Mouse (Mus musculus): Measurements from ENCODE around the gene H2afv. TPM values are rescaled to one million over a fixed set of nuclear protein-coding genes. Genes with fewer than 3 reads are reported as not detected.
"Not testable (repeated sequence)": the region's sequence is repeated elsewhere in the genome, so short reads cannot be mapped to it uniquely, and the experiment has no call there.

H2afv gene
- polyA plus RNA-seq, 1 experiment, result 106 TPM

DNA sequence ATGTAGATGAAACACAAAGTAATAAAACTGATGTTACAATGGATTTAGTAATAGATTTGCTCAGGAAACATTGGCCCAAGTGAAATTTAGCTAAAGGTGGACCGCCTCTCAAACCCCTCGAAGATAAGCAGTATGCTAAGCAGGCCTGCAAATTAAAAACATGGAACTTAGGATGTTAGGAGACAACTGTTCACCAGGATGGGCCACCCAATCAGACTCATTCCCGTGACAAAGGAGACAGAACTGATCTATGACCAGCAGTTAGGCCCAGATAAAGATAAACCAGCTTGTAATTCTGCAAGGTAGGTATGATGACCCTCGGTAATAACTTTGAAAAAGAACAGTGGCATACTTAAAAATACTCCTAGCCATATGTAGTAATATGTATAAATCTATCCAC lies 1.1 kb downstream of the H2afv start:
- no peak overlapping the region for H3K27ac ChIP-seq (ENCODE audit: insufficient read depth, low read length)
- peaks cover 4% of the 10 kb centered on the region; the same call in 1 of the 2 replicates for H3K4me1 ChIP-seq (ENCODE audit: control insufficient read depth, insufficient read depth, low read length)
- 27% methylated on average over 4 of the region's 4 CpGs for WGBS
- no peaks in the 10 kb centered on the region for H3K27me3 ChIP-seq (ENCODE audit: control insufficient read depth, insufficient read depth, low read length)
- TF ChIP-seq POLR2A (IDR thresholded peaks at IDR 0.05; ENCODE audit: borderline replicate concordance, insufficient read depth, low read length), result no peak
- TF ChIP-seq CTCF (IDR thresholded peaks at IDR 0.05; ENCODE audit: borderline replicate concordance, insufficient read depth, low read depth, low read length), result no peak
- DNase-seq, result no peak
- H3K4me3 ChIP-seq (replicated peaks; ENCODE audit: insufficient read depth, low read depth, low read length), result peak overlapping the region; percentile 95

DNA sequence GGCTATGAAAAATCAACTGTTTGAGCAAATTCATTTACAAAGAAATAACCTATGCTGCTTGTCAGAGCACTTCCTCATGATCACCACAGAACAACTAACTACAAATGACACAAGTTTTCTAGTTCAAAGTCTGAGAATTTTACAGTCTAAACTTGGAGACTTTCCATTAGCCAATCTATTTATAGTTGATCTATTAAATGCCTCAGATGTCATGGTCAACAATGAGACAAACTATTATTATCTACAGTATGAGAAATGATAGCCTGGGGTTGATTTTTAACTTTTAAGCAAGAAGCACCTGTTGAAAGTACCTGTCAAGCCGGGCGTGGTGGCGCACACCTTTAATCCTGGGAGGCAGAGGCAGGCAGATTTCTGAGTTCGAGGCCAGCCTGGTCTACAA lies 1.7 kb downstream of the H2afv start:
- Histone ChIP-seq H3K27ac (ENCODE audit: insufficient read depth, low read length) (no peak overlapping the region), H3K27me3 (ENCODE audit: control insufficient read depth, insufficient read depth, low read length) (no peaks in the 10 kb centered on the region), H3K4me3 (replicated peaks; ENCODE audit: insufficient read depth, low read depth, low read length) (no peak overlapping the region), H3K4me1 (ENCODE audit: control insufficient read depth, insufficient read depth, low read length) (peaks cover 4% of the 10 kb centered on the region; the same call in 1 of the 2 replicates)
- no peak for DNase-seq
- TF ChIP-seq CTCF (IDR thresholded peaks at IDR 0.05; ENCODE audit: borderline replicate concordance, insufficient read depth, low read depth, low read length), result no peak
- TF ChIP-seq POLR2A (IDR thresholded peaks at IDR 0.05; ENCODE audit: borderline replicate concordance, insufficient read depth, low read length), result no peak
- 95% methylated on average over 4 of the region's 4 CpGs for WGBS

DNA sequence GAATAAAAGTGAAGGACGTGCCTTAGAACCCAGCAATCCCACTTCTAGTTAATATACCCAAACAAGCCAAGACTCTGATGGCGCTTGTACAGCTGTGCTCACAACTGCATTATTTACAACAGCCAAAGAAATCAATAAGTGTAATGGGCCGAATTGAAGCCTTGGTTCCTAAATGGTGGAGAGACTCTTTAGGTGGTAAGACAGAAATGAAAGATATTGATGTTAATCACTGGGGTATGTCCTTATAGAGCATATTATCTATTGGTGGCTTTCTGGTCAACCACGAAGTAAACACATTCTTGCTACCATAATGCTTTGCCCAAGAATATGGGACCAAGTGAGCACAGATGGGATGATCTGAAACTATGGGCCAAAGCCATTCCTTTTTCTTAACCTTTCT lies 4.1 kb downstream of the H2afv start:
- Histone ChIP-seq H3K4me3 (replicated peaks; ENCODE audit: insufficient read depth, low read depth, low read length) (no peak overlapping the region), H3K27ac (ENCODE audit: insufficient read depth, low read length) (no peak overlapping the region), H3K27me3 (ENCODE audit: control insufficient read depth, insufficient read depth, low read length) (no peaks in the 10 kb centered on the region), H3K4me1 (ENCODE audit: control insufficient read depth, insufficient read depth, low read length) (peaks cover 4% of the 10 kb centered on the region; the same call in 1 of the 2 replicates)
- TF ChIP-seq CTCF (IDR thresholded peaks at IDR 0.05; ENCODE audit: borderline replicate concordance, insufficient read depth, low read depth, low read length) (no peak), POLR2A (IDR thresholded peaks at IDR 0.05; ENCODE audit: borderline replicate concordance, insufficient read depth, low read length) (no peak)
- DNase-seq, result no peak
- WGBS, result 95% methylated on average over 4 of the region's 4 CpGs

DNA sequence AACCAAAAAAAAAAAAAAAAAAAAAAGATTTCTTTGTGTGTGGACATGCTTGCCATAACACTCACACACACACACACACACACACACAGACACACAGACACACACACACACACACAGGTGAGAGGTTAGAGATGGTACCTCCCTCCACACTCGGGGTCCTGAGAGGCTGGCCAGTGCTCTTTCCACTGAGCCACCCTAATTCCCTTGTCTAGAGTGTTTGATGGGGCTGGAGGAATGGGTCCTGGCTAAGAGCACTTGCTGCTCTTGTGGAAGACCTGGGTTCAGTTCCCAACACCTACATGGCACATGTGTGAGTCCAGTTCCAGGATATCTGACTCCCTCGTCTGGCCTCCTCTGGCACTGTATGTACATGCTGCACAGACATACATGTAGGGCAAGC lies 6.6 kb downstream of the H2afv start:
- Histone ChIP-seq H3K27ac (ENCODE audit: insufficient read depth, low read length) (no peak overlapping the region), H3K27me3 (ENCODE audit: control insufficient read depth, insufficient read depth, low read length) (no peaks in the 10 kb centered on the region), H3K4me3 (replicated peaks; ENCODE audit: insufficient read depth, low read depth, low read length) (no peak overlapping the region), H3K4me1 (ENCODE audit: control insufficient read depth, insufficient read depth, low read length) (no peaks in the 10 kb centered on the region; the same call in 1 of the 2 replicates)
- WGBS, result 93% methylated on average over 2 of the region's 2 CpGs
- no peak for DNase-seq
- TF ChIP-seq CTCF (IDR thresholded peaks at IDR 0.05; ENCODE audit: borderline replicate concordance, insufficient read depth, low read depth, low read length), result no peak
- no peak for TF ChIP-seq POLR2A (IDR thresholded peaks at IDR 0.05; ENCODE audit: borderline replicate concordance, insufficient read depth, low read length)

DNA sequence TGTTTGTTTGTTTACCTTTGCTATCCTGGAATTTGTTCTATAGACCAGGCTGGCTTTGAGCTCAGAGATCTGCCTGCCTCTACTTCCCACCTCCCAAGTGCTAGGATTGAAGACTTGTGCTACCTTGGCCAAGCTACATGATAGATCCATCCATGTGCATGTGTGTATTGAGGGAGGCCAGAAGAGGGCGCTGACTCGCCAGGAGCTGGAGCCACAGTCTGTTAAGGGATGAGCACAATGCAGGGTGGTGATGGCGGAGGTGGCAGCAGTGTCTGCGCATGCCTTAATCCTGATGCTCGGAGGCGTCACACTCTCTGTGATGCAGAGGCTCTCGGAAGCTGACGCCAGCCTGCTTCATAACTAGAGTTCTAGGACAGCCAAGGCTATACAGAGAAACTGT lies 7.8 kb downstream of the H2afv start:
- Histone ChIP-seq H3K27ac (ENCODE audit: insufficient read depth, low read length) (no peak overlapping the region), H3K4me1 (ENCODE audit: control insufficient read depth, insufficient read depth, low read length) (no peaks in the 10 kb centered on the region), H3K27me3 (ENCODE audit: control insufficient read depth, insufficient read depth, low read length) (no peaks in the 10 kb centered on the region), H3K4me3 (replicated peaks; ENCODE audit: insufficient read depth, low read depth, low read length) (no peak overlapping the region)
- no peak for TF ChIP-seq POLR2A (IDR thresholded peaks at IDR 0.05; ENCODE audit: borderline replicate concordance, insufficient read depth, low read length)
- TF ChIP-seq CTCF (IDR thresholded peaks at IDR 0.05; ENCODE audit: borderline replicate concordance, insufficient read depth, low read depth, low read length), result peak; percentile 68
- 62% methylated on average over 8 of the region's 8 CpGs for WGBS
- peak; percentile 49 to 51 for DNase-seq

DNA sequence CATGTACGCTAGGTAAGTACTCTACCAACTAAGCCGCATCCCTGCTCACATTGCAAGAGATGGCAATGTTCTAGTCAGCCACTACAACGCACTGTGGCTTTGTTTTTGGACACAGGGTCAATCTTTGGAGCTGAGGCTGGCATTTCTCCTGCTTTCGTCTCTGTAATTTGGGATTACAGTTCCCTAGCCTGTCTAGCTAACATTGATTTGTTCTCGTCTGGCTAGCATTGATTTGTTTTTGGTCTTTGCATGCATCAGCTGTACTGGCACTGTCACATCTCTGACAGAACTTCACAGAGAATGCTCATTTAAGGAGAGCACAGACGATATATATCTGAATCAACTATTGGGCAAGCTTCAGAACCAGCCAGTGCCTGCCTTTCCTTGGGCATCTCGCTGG lies 14.1 kb downstream of the H2afv start:
- Histone ChIP-seq H3K4me1 (ENCODE audit: control insufficient read depth, insufficient read depth, low read length) (no peaks in the 10 kb centered on the region), H3K27ac (ENCODE audit: insufficient read depth, low read length) (no peak overlapping the region), H3K4me3 (replicated peaks; ENCODE audit: insufficient read depth, low read depth, low read length) (no peak overlapping the region), H3K27me3 (ENCODE audit: control insufficient read depth, insufficient read depth, low read length) (no peaks in the 10 kb centered on the region)
- WGBS, result 89% methylated on average over 7 of the region's 7 CpGs
- no peak for TF ChIP-seq CTCF (IDR thresholded peaks at IDR 0.05; ENCODE audit: borderline replicate concordance, insufficient read depth, low read depth, low read length)
- TF ChIP-seq POLR2A (IDR thresholded peaks at IDR 0.05; ENCODE audit: borderline replicate concordance, insufficient read depth, low read length), result no peak
- no peak for DNase-seq

DNA sequence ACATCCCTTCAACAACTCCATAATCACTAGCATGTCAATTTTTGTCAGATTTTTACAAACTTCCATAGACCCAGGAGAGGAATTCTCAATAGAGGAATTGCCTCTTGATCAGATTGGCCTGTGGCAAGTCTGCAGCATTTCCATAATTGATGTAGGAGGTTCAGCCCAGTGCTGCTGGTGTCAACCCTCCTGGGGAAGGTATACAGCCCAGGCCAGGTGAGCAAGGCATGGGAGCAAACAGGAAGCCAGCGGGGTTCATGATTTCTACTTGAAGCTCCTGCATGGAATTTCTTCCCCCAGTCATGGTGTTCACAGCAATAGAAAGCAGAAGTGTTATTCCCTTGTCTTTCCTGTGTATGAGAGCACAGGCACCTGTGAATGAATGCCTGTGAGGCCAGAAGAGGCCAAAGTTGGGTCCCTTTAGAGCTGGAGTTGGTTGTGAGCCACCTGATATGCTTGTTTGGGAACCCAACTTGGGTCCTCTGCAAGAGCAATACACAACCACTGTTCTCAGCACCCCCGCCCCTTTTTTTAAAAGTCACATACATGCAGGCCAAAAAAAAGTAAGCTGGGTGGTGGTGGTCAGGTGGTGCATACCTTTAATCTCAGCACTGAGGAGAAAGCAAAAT lies 23.4 kb downstream of the H2afv start:
- WGBS, result 82% methylated on average over 2 of the region's 2 CpGs
- no peaks in the 10 kb centered on the region for H3K27me3 ChIP-seq (ENCODE audit: control insufficient read depth, insufficient read depth, low read length)
- no peak for TF ChIP-seq CTCF (IDR thresholded peaks at IDR 0.05; ENCODE audit: borderline replicate concordance, insufficient read depth, low read depth, low read length)
- no peak overlapping the region for H3K4me3 ChIP-seq (replicated peaks; ENCODE audit: insufficient read depth, low read depth, low read length)
- 0 out of 2 replicates have a peak overlapping the region, but pooled peaks have one; percentile 27 for H3K27ac ChIP-seq (ENCODE audit: insufficient read depth, low read length)
- H3K4me1 ChIP-seq (ENCODE audit: control insufficient read depth, insufficient read depth, low read length), result peaks cover 5% of the 10 kb centered on the region; the same call in 1 of the 2 replicates
- no peak for DNase-seq

DNA sequence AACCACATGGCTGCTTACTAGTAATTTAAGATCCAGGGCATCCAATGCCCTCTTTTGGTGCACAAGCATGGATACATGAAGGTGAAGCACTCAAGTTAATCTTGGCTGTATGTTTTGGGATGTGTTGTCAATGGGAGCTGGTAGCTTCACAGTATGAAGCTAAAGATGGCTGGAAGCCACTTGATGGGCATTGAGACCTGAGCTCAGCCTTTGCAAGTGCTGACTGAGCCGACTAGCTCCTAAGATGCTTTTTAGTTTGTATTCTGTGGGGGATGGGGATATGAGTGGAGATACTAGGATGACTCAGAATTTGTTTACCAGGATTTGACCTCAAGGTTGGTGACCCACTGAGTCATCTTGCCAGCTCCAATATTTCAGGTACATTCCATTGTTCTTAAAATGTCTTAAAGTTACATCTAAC lies 23.9 kb downstream of the H2afv start:
- TF ChIP-seq CTCF (IDR thresholded peaks at IDR 0.05; ENCODE audit: borderline replicate concordance, insufficient read depth, low read depth, low read length) (no peak), POLR2A (IDR thresholded peaks at IDR 0.05; ENCODE audit: borderline replicate concordance, insufficient read depth, low read length) (no peak)
- no peaks in the 10 kb centered on the region for H3K27me3 ChIP-seq (ENCODE audit: control insufficient read depth, insufficient read depth, low read length)
- 7% methylated on average over 1 of the region's 1 CpGs for WGBS
- no peak overlapping the region for H3K27ac ChIP-seq (ENCODE audit: insufficient read depth, low read length)
- H3K4me3 ChIP-seq (replicated peaks; ENCODE audit: insufficient read depth, low read depth, low read length), result no peak overlapping the region
- DNase-seq, result no peak
- peaks cover 5% of the 10 kb centered on the region; the same call in 1 of the 2 replicates for H3K4me1 ChIP-seq (ENCODE audit: control insufficient read depth, insufficient read depth, low read length)

DNA sequence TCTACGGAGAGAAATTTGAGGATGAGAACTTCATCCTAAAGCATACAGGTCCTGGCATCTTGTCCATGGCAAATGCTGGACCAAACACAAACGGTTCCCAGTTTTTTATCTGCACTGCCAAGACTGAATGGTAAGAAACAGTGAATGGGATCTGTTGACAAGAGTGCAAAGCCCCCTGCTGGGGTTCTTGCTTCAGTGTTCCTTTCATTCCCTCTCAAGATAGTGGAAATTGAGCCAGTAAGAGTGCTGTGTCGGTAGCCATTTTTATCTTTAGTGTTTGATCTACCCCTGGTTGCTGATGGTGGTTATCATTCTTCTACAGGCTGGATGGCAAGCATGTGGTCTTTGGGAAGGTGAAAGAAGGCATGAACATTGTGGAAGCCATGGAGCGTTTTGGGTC lies 25.1 kb downstream of the H2afv start:
- 40% methylated on average over 4 of the region's 4 CpGs for WGBS
- not testable (repeated sequence) for H3K27ac ChIP-seq (ENCODE audit: insufficient read depth, low read length); H3K27me3 ChIP-seq (ENCODE audit: control insufficient read depth, insufficient read depth, low read length); H3K4me1 ChIP-seq (ENCODE audit: control insufficient read depth, insufficient read depth, low read length); H3K4me3 ChIP-seq (replicated peaks; ENCODE audit: insufficient read depth, low read depth, low read length)
- peak in 1 of 2 experiments; percentile 9 for DNase-seq
